Mouse (Mus musculus): ENCODE data around the gene Oas1e. TPM values are rescaled to one million over a fixed set of nuclear protein-coding genes. Genes with fewer than 3 reads are reported as not detected.
"Not testable (repeated sequence)": the region's sequence is repeated elsewhere in the genome, so short reads cannot be mapped to it uniquely, and the experiment has no call there.

The Oas1e gene
- total RNA-seq (2021), result not detected

- intact Hi-C loops (cut with DNase I), result not testable (repeated sequence)
Measured at GRCm38 (mm10) chr5:120795480-120796034, at the start of gene Oas1e. Gene Oas1e (minus strand): TSS chr5:120795530.

GRCm38 (mm10) chr5:120844713-120845112 is 49.4 kb upstream of the Oas1e start:
- intact Hi-C loops (cut with DNase I), result no loop called here
- DNase-seq, result peak; percentile 61

More at GRCm38 (mm10) chr5:120795480-120796034, at the start of gene Oas1e:
- DNase-seq, result not testable (repeated sequence)

GRCm38 (mm10) chr5:120836731-120837585 is 41.6 kb upstream of the Oas1e start:
- DNase-seq, result peak; percentile 62
- intact Hi-C loops (cut with DNase I), result no loop called here

GRCm38 (mm10) chr5:120833335-120834280 is 38.3 kb upstream of the Oas1e start:
- DNase-seq, result no peak
- intact Hi-C loops (cut with DNase I), result no loop called here

- intact Hi-C loops (cut with DNase I), result no loop called here
Measured at GRCm38 (mm10) chr5:120831031-120831430, 35.7 kb upstream of the Oas1e start.

GRCm38 (mm10) chr5:120818999-120819398 is 23.7 kb upstream of the Oas1e start:
- intact Hi-C loops (cut with DNase I), result loop anchor here (10.0 kb wide), 1 partner anchor 106 kb away; no protein-coding TSS in a partner anchor
- DNase-seq, result no peak

More at GRCm38 (mm10) chr5:120831031-120831430, 35.7 kb upstream of the Oas1e start:
- no peak for DNase-seq

- intact Hi-C loops (cut with DNase I), result loop anchor here (10.0 kb wide), 1 partner anchor 109 kb away; no protein-coding TSS in a partner anchor
- DNase-seq, result peak; percentile 41
Measured at GRCm38 (mm10) chr5:120815949-120816348, 20.6 kb upstream of the Oas1e start.

GRCm38 (mm10) chr5:120813023-120813422 is 17.7 kb upstream of the Oas1e start:
- intact Hi-C loops (cut with DNase I), result loop anchor here (10.0 kb wide), 1 partner anchor 112 kb away; no protein-coding TSS in a partner anchor
- no peak for DNase-seq

- intact Hi-C loops (cut with DNase I), result loop anchor here (10.0 kb wide), 1 partner anchor 113 kb away; no protein-coding TSS in a partner anchor
- peak; percentile 65 for DNase-seq
Measured at GRCm38 (mm10) chr5:120811951-120812819, 16.9 kb upstream of the Oas1e start, which contains the start of gene Oas1c. Gene Oas1c (minus strand): TSS chr5:120812514.

GRCm38 (mm10) chr5:120809171-120809570 is 13.8 kb upstream of the Oas1e start:
- intact Hi-C loops (cut with DNase I), result no loop called here
- no peak for DNase-seq

- peak; percentile 56 for DNase-seq
Measured at GRCm38 (mm10) chr5:120806458-120806857, 11.1 kb upstream of the Oas1e start.

GRCm38 (mm10) chr5:120803596-120803995 is 8.3 kb upstream of the Oas1e start:
- intact Hi-C loops (cut with DNase I), result no loop called here
- no peak for DNase-seq

More at GRCm38 (mm10) chr5:120806458-120806857, 11.1 kb upstream of the Oas1e start:
- intact Hi-C loops (cut with DNase I), result no loop called here

GRCm38 (mm10) chr5:120798943-120799342 is 3.6 kb upstream of the Oas1e start:
- intact Hi-C loops (cut with DNase I); DNase-seq: not testable (repeated sequence)

GRCm38 (mm10) chr5:120798147-120798546 is 2.8 kb upstream of the Oas1e start:
- intact Hi-C loops (cut with DNase I); DNase-seq: not testable (repeated sequence)

GRCm38 (mm10) chr5:120793043-120793442 is 2.3 kb downstream of the Oas1e start:
- intact Hi-C loops (cut with DNase I), result no loop called here
- DNase-seq, result peak; percentile 58

GRCm38 (mm10) chr5:120787042-120787441 is 8.3 kb downstream of the Oas1e start:
- no peak for DNase-seq
- intact Hi-C loops (cut with DNase I), result no loop called here

- no peak for DNase-seq
- intact Hi-C loops (cut with DNase I), result no loop called here
Measured at GRCm38 (mm10) chr5:120782446-120782845, 12.9 kb downstream of the Oas1e start.

- intact Hi-C loops (cut with DNase I), result no loop called here
- DNase-seq, result no peak
Measured at GRCm38 (mm10) chr5:120781646-120782045, 13.7 kb downstream of the Oas1e start.

- DNase-seq, result no peak
- intact Hi-C loops (cut with DNase I), result no loop called here
Measured at GRCm38 (mm10) chr5:120779922-120780321, 15.4 kb downstream of the Oas1e start.
